Mouse (Mus musculus): ENCODE results near the gene Nos1ap.

Nos1ap gene

DNA sequence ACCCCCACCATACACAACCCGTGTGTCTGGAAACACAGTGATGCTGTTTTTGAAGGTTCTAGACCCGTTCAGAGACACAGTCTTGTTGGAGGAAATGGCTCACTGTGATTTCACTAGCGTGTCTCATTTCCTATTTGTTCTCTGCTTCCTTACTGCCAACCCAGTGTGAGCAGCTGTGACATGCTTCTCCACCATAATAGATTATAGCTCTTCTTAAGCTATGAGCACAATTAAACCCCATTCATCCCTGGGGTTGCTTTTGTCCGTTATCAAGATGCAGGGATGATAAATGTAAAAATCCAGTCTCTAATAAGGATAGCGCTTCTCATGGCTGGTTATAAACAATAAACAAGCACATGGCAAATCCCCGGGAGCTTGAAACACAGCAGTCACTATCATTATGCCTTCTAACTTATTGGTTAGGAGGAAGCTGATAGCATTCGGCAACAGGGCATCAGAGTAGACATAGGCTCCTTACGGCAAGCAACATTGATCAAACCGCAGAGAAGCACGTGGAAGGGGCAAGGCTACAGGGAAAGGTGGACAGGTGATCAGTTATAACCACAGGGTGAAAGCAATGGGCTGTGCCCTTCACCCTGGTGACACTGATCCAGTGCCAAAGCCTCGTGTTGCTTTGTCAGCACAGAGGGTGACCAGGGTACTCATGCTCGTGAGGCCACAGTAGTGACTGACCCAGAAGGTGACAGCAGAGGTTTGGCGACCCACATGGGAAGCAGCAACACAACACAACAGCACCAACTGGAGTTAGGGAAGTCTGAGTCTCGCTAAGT lies 133.6 kb downstream of the Nos1ap start:
- DNase-seq = no peak

- DNase-seq = no peak
These were observed 134.3 kb downstream of the Nos1ap start for GRCm38 (mm10) chr1:170455387-170455786.

GRCm38 (mm10) chr1:170453455-170453854 lies 136.2 kb downstream of the Nos1ap start:
- no peak for DNase-seq

- DNase-seq = no peak
These were observed 141.4 kb downstream of the Nos1ap start for GRCm38 (mm10) chr1:170448244-170448643.

DNA sequence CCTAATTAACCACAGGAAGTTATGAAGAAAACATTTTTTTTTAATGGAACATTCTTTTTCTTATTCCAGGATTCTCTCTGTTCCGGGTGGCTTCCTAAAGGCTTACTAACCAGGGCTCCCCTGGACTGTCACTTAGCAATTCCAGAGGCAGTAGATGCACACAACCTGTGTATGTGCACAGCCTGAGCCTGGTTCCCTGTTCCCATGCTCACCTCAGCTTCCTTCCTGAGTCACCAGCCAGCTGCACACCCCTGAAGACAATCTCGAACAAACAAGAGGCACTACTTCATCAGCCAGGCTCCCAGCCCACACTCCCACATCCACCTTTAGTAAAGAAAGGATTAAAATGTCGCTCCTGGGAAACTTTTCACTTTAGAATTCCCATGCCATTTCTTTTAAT lies 144.2 kb downstream of the Nos1ap start:
- no peak for DNase-seq

DNA sequence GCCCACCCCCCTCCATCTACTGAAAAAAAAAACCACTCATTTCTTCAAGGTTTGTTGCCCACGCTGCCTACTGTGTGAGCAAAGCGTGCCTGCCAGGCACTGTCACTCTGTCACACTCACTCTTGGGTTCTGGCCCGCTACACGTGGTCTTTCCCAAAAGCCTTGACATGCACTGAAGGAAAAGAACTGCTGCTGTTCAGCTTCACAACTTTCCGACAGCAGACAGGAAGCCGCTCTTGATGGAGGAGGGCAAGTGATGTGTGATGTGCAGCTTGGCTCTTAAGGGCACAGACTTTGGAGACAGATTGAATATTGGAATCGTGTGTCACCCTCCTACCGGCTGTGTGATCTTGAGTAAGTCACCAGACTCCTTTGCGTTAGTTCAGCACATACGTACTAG lies 149.3 kb downstream of the Nos1ap start:
- DNase-seq = no peak

DNA sequence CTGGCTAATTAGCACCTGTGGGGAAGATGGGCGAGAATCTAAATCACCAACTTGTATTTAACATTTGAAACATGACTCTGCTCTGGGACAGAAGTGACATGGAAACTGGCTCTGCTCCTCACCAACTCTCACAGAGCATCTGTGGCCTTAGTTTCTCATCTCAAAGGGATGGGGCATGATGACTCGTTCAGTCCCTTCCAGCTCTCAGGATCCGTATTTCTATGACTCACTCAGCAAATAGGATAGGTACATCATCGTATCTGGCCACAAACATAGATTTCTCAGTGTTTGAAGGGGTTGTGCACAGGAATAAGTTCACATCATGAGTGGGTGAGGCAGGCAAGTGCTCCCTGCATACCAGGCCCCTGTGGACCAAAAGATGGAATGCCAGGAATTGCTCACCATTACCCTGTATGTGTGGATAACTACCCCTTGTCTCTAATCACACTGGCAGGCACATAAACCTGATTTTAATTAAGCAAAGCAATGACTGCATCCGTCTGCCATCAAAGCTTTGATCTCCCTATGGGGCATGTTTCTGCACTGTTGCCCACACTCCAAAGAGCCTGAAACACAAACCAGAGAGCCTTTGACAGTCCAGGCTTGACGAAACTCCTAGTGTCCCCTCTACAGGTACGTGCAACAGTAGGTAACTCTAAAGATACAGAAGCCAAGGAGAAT lies 151.1 kb downstream of the Nos1ap start:
- no peak for DNase-seq

DNA sequence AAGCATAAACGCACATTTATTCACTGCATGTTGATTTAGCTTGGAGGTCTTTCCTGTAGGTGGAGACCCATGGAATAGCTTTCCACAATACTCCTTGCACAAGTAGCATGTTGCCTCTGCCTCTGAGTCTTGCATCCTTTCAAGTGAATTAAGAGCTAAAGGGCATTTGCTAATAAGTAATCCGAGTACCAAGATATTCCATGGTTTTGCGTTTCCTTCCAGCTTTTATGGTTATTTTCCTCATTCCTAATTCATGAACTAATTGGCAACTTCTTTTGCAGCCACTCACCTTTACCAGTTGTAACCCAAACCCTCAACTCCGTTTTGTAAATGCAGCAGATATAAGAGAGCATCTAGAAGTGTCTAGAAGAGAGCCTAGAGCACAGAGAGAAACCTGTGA lies 155.5 kb downstream of the Nos1ap start:
- DNase-seq = no peak

- no peak for DNase-seq
These were observed 156.0 kb downstream of the Nos1ap start for GRCm38 (mm10) chr1:170433661-170434060.

DNA sequence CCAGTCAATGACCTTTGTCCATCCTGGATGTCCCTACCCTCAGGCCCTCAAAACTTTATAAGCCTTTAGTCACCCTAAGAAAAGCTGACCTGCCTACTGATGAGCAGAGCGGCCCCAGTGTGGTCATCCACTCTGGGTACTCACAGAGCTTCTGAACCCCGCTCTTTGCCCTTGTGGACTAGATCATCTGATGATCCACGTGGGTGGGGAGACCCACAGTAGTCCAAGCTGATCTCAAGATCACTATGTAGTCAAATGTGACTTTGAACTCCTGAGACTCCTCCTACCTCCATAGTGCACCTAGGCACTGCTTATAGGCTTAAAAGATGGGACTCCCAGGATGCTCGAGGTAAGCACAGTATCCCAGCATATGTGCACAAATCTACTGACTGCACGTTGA lies 157.4 kb downstream of the Nos1ap start:
- DNase-seq = no peak

GRCm38 (mm10) chr1:170431312-170431711 lies 158.3 kb downstream of the Nos1ap start:
- no peak for DNase-seq

DNA sequence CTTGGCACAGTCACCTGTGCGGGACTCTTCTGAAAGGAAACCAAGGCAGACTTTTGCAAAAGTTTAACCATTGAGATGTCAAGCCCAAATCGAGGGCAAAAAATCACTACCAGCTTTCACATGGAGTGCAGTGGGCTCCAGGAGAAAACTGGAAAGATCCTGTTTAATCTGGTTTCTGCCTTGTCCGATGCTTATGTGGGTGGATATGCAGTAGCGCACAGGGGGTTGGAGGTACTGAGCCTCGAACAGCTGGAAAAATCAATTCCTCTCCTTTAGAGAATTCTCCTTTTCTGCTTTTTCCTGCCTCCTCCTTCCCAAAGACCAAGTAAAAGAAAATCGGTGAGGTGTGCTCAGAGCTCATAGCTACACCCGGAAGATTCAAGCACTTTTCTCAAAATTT lies 159.0 kb downstream of the Nos1ap start:
- DNase-seq = no peak

DNA sequence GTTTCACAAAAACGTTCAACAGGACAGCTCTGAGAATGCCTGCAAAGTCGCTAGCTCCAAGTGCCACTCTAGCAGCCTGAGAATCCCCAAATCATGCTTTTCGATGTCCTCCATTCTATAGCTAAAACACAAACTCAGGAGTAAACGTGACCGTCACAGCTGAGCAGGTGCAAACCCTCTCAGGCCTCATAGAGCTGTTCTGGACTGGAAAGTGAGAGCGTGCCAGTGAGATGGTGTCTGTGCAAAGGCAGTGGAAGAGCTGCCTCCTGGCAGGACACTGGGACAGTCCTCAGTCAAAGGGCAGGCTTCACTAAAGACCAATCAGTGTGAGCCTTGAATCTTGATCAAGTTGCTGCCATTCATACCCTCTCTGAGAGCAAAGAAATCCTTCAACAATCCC lies 160.0 kb downstream of the Nos1ap start:
- no peak for DNase-seq

DNA sequence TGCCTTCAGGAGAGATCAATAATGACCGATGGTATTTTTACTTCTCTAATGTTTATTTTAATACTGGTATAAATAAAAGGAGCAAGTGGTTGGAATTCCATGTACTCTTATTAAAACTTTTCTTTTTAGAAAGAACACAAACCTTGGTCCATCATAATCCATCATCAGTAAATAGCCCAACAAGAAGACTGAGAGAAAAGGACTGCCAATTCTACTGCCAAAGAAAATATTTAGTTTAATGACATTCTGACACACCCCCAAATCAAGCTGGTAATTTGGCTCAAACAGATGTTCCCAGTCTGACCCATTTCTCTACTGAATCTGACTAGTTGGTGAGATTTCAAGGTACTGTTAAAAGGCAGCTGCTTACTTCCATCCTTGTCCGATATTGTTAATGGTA lies 161.5 kb downstream of the Nos1ap start:
- no peak for DNase-seq

DNA sequence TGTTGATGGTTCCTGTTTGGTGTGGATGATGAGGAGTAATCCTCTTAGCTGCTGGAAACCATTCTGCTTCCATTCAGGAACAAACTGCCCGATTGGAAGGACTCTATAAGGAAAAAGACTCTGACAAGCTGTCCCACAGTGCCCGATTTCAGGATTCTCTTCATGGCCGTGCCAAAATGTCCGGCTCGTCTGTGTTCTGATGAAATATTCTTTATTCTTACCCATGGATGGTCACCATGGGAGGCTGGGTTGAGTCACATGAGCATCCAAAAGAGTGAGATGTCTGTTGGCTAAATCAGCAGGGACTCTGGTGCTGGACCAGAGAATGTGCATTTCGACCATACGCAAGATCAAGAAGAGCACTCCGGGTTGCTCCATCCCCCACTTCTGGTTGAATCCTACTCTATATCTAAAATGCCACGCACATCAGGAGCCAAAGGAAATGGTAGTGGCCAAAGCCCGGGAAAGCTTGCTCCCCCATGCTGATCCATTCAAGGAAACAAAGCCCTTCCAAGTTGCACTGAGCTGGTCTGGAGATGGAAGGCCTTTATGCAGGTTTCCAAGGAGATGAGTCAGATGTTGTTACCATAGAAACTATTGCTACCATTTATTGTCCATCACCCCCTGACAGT lies 165.3 kb downstream of the Nos1ap start:
- no peak for DNase-seq

- no peak for DNase-seq
These were observed 166.6 kb downstream of the Nos1ap start for GRCm38 (mm10) chr1:170423048-170423447.

GRCm38 (mm10) chr1:170422188-170422587 lies 167.5 kb downstream of the Nos1ap start:
- DNase-seq = no peak

DNA sequence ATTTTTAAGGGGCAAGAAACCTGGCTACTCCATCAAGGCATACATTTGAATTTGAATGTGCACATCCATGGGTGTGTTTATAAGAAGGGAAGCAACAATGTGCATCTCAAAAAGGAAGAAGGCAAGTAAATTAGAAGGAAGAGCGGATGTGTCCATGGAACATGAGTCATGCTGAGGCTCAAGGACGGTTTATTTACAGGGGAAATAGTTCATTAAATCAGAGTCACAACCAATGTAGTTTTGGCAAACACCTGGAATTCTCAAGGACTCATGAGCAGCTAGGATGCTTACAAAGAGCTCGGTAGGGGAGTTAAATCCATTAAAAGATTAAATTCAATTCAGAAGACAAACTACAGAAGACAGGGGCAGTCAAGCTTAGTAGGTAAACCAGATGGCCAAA lies 169.7 kb downstream of the Nos1ap start:
- no peak for DNase-seq

GRCm38 (mm10) chr1:170418131-170418530 lies 171.5 kb downstream of the Nos1ap start:
- DNase-seq = no peak

DNA sequence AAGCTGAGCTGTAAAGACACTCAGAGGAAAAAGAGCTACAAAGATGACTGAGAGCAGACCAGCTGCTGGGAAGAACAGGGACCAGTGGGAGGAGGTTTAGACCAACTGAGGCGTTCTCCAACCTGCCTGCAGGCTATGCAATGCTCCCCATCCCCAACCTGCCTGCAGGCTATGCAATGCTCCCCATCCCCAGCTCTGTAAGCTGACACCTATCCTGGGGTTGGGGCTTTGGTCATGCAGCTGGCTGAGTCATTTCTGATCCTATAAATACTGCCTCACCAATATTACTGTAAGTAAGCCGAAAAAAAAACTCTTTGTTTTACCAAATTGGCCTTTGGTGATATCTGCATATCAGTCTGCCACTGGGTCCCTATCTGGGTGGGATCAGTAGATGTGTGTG lies 172.7 kb downstream of the Nos1ap start:
- no peak for DNase-seq

DNA sequence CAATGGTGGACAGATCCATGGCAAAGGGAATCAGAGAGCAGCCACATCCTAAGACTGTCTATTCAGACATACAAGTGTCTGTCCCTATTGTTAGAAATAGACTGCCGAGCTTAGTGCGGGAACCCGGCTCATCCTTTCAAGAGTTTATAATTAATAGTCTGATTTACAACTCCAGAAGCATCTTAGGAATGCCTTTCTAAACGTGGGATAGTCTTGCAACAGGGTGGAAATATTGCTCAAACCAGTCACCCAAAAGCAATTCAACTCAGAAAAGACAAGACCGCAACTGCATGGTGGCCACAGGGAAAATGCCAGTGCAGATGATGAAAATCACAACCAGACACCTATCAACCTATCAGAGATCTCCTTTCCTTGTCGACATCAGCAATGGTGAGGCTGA lies 173.5 kb downstream of the Nos1ap start:
- no peak for DNase-seq

- no peak for DNase-seq
These were observed 174.3 kb downstream of the Nos1ap start for GRCm38 (mm10) chr1:170415395-170415794.

DNA sequence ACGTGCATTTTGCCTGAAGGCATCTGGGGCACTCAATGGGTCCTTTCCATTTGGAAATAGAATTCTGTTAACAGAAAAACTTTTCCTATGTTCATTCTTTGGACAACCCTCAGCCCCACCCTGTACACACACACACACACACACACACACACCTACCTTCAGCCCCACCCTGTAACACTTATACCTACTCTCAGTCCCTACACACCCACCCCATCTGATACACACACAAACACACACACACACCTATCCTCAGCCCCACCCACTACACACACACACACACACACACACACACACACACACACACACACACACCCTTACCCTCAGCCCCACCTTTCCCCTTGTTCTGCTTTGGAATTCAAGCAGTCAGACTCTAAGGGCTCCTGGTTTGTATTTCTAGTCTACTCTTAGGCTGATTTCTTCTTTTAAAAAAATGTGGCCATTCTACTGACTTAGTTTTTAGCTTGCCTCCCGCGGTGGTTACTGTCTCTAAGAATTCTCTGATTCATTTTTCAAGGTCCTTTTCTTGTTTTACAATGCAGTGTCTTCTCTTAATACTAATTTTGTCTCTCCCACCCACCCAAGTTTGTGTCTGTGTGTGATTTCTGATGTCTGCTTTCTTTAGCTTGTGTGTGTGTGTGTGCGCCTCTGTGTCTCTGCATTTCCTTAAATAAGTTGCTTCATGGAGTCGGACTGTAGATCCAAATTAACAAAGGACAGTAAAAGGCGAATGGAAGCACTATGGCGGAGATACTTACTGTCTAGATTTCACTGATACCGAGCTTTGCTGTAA lies 179.1 kb downstream of the Nos1ap start:
- no peak for DNase-seq

Measured in liver (tissue).